29 mouse cellular contexts compared by ENCODE assay signal in genomic region chr10:67176031-67176430, GRCm38 (mm10).
DNase-seq lines count a peak whose midpoint lies in the region; ATAC-seq and TF ChIP-seq lines count a peak whose summit lies in the region.
"Had no signal": no experiment of that assay in that cellular context is flagged by ENCODE, and none has a peak within 500 bp of the region (broad histone marks: within the 10 kb centered on the region; RNA-seq: fewer than 3 reads in every experiment).

No protein-coding gene starts in this region.

- ATAC-seq in kidney, embryonic 15.5 days (replicated peaks; ENCODE audit: low FRiP score) = no peak
- ATAC-seq in lung, postnatal 0 days = peak; percentile 44
- ATAC-seq: forebrain, embryonic 16.5 days; midbrain, embryonic 15.5 days had no signal

- DNase-seq in kidney, adult 8-10 months = peak; percentile 27 to 57
- DNase-seq in lung, postnatal 0 days (ENCODE audit: low spot score) = peak; percentile 65
- no peak for DNase-seq in lung, adult 18-20 months
- DNase-seq in large intestine, adult 2 months (ENCODE audit: low read depth, low spot score) = peak; percentile 84
- DNase-seq in yolk sac, embryonic 10.5 days (ENCODE audit: low spot score) = peak; percentile 56
- no peak for DNase-seq in heart, adult 8-10 months (ENCODE audit: low spot score)
- DNase-seq in midbrain, embryonic 10.5 days (ENCODE audit: low spot score) = no peak
- DNase-seq: adrenal gland, postnatal 25 days; cerebellum, adult 11-12 months; cerebellum, adult 9-11 months; gastrocnemius, adult 2 months; gastrocnemius, postnatal 36 days; heart, adult 18-20 months; heart, postnatal 4 days; liver, embryonic 13.5 days; lung, adult 2 months; lung, postnatal 14 days; retina, postnatal 1 day; right cerebral cortex, postnatal 14 days; thymus, postnatal 14 days had no signal

- H3K27me3 ChIP-seq in kidney, embryonic 15.5 days = no peaks in the 10 kb centered on the region
- H3K27me3 ChIP-seq in lung, postnatal 0 days (replicated peaks; ENCODE audit: insufficient read depth, low read length) = no peaks in the 10 kb centered on the region
- H3K27me3 ChIP-seq in midbrain, embryonic 10.5 days (ENCODE audit: low read depth, poor library complexity, severe bottlenecking) = no peaks in the 10 kb centered on the region
- H3K27me3 ChIP-seq: embryonic facial prominence, embryonic 13.5 days; heart, embryonic 12.5 days; hindbrain, embryonic 13.5 days; limb, embryonic 13.5 days; liver, embryonic 13.5 days; midbrain, embryonic 15.5 days; neural tube, embryonic 15.5 days had no signal

- no peak overlapping the region for H3K9ac ChIP-seq in kidney, embryonic 15.5 days
- no peak overlapping the region for H3K9ac ChIP-seq in lung, postnatal 0 days (replicated peaks; ENCODE audit: low read depth)
- H3K9ac ChIP-seq: embryonic facial prominence, embryonic 13.5 days; heart, embryonic 12.5 days; hindbrain, embryonic 13.5 days; limb, embryonic 13.5 days; liver, embryonic 13.5 days; midbrain, embryonic 15.5 days; neural tube, embryonic 15.5 days had no signal

- no peaks in the 10 kb centered on the region for H3K9me3 ChIP-seq in kidney, embryonic 15.5 days (replicated peaks)
- H3K9me3 ChIP-seq in lung, postnatal 0 days (ENCODE audit: low read length) = no peaks in the 10 kb centered on the region
- H3K9me3 ChIP-seq in midbrain, embryonic 10.5 days (replicated peaks) = no peaks in the 10 kb centered on the region
- H3K9me3 ChIP-seq: embryonic facial prominence, embryonic 13.5 days; heart, embryonic 12.5 days; hindbrain, embryonic 13.5 days; limb, embryonic 13.5 days; liver, embryonic 13.5 days; midbrain, embryonic 15.5 days; neural tube, embryonic 15.5 days had no signal

- no peak for TF ChIP-seq CTCF in lung, postnatal 0 days (IDR thresholded peaks at IDR 0.05)

- no peak for TF ChIP-seq EP300 in lung, postnatal 0 days (IDR thresholded peaks at IDR 0.05)

- no peak overlapping the region for H3K4me2 ChIP-seq in kidney, embryonic 15.5 days
- H3K4me2 ChIP-seq in lung, postnatal 0 days (replicated peaks; ENCODE audit: low read depth, low read length) = peak overlapping the region; percentile 14; the same call in 1 of the 2 replicates
- H3K4me2 ChIP-seq: embryonic facial prominence, embryonic 13.5 days; heart, embryonic 12.5 days; hindbrain, embryonic 13.5 days; limb, embryonic 13.5 days; liver, embryonic 13.5 days; midbrain, embryonic 15.5 days; neural tube, embryonic 15.5 days had no signal

- no peak overlapping the region for H3K27ac ChIP-seq in kidney, embryonic 15.5 days
- no peak overlapping the region for H3K27ac ChIP-seq in lung, postnatal 0 days (ENCODE audit: low read length)
- no peak overlapping the region for H3K27ac ChIP-seq in midbrain, embryonic 10.5 days (replicated peaks)
- H3K27ac ChIP-seq: embryonic facial prominence, embryonic 13.5 days; gastrocnemius, adult 2 months; hindbrain, embryonic 13.5 days; limb, embryonic 13.5 days; midbrain, embryonic 15.5 days; neural tube, embryonic 15.5 days had no signal

- 0 out of 2 replicates have a peak, but pooled peaks cover 8% of the 10 kb centered on the region for H3K4me1 ChIP-seq in kidney, embryonic 15.5 days
- H3K4me1 ChIP-seq in lung, postnatal 0 days (ENCODE audit: insufficient read depth, low read depth, low read length) = no peaks in the 10 kb centered on the region
- H3K4me1 ChIP-seq in midbrain, embryonic 10.5 days = peaks cover 8% of the 10 kb centered on the region
- H3K4me1 ChIP-seq: embryonic facial prominence, embryonic 13.5 days; hindbrain, embryonic 13.5 days; midbrain, embryonic 15.5 days; neural tube, embryonic 15.5 days had no signal

- H3K4me3 ChIP-seq in kidney, embryonic 15.5 days (replicated peaks) = no peak overlapping the region
- no peak overlapping the region for H3K4me3 ChIP-seq in lung, postnatal 0 days (ENCODE audit: low read depth, low read length)
- H3K4me3 ChIP-seq in midbrain, embryonic 10.5 days = no peak overlapping the region
- H3K4me3 ChIP-seq: embryonic facial prominence, embryonic 13.5 days; erythroblast, embryonic 14.5 days; gastrocnemius, adult 2 months; heart, embryonic 12.5 days; hindbrain, embryonic 13.5 days; limb, embryonic 13.5 days; liver, embryonic 13.5 days; midbrain, embryonic 15.5 days; neural tube, embryonic 15.5 days had no signal

- 68% methylated on average over 7 of the region's 7 CpGs for WGBS in kidney, embryonic 15.5 days
- WGBS in lung, postnatal 0 days = 52% methylated on average over 7 of the region's 7 CpGs
- WGBS in large intestine, adult 2 months = 22% methylated on average over 7 of the region's 7 CpGs
- 89% methylated on average over 7 of the region's 7 CpGs for whole genome bisulfite sequencing in midbrain, embryonic 10.5 days

- no peaks in the 10 kb centered on the region for H3K36me3 ChIP-seq in kidney, embryonic 15.5 days
- H3K36me3 ChIP-seq in lung, postnatal 0 days (ENCODE audit: insufficient read depth, low read length) = no peaks in the 10 kb centered on the region
- no peaks in the 10 kb centered on the region for H3K36me3 ChIP-seq in midbrain, embryonic 10.5 days
- H3K36me3 ChIP-seq: embryonic facial prominence, embryonic 13.5 days; heart, embryonic 12.5 days; hindbrain, embryonic 13.5 days; limb, embryonic 13.5 days; liver, embryonic 13.5 days; midbrain, embryonic 15.5 days; neural tube, embryonic 15.5 days had no signal

Comparison
In these comparisons a context has a peak if more than half of its experiments do, and no peak if none do; other contexts are left out.
1. DNase-seq: peak in kidney, adult 8-10 months (2 of 2), lung, postnatal 0 days (single experiment), large intestine, adult 2 months (single experiment) and yolk sac, embryonic 10.5 days (single experiment); none in lung, adult 18-20 months (0 of 2), heart, adult 8-10 months (single experiment) and midbrain, embryonic 10.5 days (single experiment).